In the genomic region with DNA sequence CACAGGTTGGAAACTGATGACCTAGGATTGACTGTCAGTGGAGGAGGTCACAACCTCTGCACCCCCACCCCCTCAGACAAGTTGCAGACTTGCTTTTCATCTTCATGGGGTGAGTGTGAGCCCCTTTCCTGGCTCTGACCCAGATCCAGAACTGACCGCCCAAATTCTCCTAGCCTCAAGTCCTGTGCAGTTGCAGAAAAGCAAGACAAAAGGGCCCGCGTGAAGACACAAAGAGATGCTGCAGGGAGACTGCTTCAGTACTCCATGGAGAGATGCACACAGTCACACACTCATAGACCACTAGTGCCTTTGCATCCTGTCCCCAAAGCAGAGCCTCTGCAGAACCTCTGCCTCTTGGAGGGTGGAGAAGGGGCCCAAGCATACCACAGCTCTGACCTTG, we compare ENCODE assay signal across 11 mouse cellular contexts. TPM values are rescaled to one million over a fixed set of nuclear protein-coding genes. Genes with fewer than 3 reads are reported as not detected.
DNase-seq lines count a peak whose midpoint lies in the region; ATAC-seq lines count a peak whose summit lies in the region.
"Had no signal": no experiment of that assay in that cellular context is flagged by ENCODE, and none has a peak within 500 bp of the region (broad histone marks: within the 10 kb centered on the region; RNA-seq: fewer than 3 reads in every experiment).

No protein-coding gene starts in this region.

- no peak for ATAC-seq in hindbrain, embryonic 15.5 days (ENCODE audit: low FRiP score, low read depth)
- no peak for ATAC-seq in neural tube, embryonic 12.5 days (ENCODE audit: low FRiP score, low read depth)
- ATAC-seq in liver, embryonic 12.5 days = no peak
- ATAC-seq in activated CD4-positive, CD25-positive, alpha-beta regulatory T cell, adult 4 months = no peak

- peaks cover 45% of the 10 kb centered on the region for H3K4me1 ChIP-seq in embryonic facial prominence, embryonic 10.5 days
- H3K4me1 ChIP-seq in hindbrain, embryonic 15.5 days (replicated peaks) = peaks cover 56% of the 10 kb centered on the region
- H3K4me1 ChIP-seq in neural tube, embryonic 12.5 days = peaks cover 53% of the 10 kb centered on the region
- peaks cover 19% of the 10 kb centered on the region for H3K4me1 ChIP-seq in liver, embryonic 12.5 days

- no peaks in the 10 kb centered on the region for H3K9me3 ChIP-seq in embryonic facial prominence, embryonic 10.5 days
- no peaks in the 10 kb centered on the region for H3K9me3 ChIP-seq in hindbrain, embryonic 15.5 days
- no peaks in the 10 kb centered on the region for H3K9me3 ChIP-seq in neural tube, embryonic 12.5 days
- H3K9me3 ChIP-seq in liver, embryonic 12.5 days (replicated peaks) = no peaks in the 10 kb centered on the region
- H3K9me3 ChIP-seq: limb, embryonic 13.5 days had no signal

- H3K9ac ChIP-seq in hindbrain, embryonic 15.5 days = peak overlapping the region; percentile 99
- H3K9ac ChIP-seq in neural tube, embryonic 12.5 days = peak overlapping the region; percentile 99
- H3K9ac ChIP-seq in liver, embryonic 12.5 days = no peak overlapping the region
- H3K9ac ChIP-seq: limb, embryonic 13.5 days had no signal

- peak; percentile 45 to 62 for DNase-seq in cerebellum, adult 18-20 months
- no peak for DNase-seq in cerebellum, adult 9-10 months
- DNase-seq in embryonic facial prominence, embryonic 10.5 days (ENCODE audit: low spot score) = no peak
- no peak for DNase-seq in kidney, adult 11 months

- peak overlapping the region; percentile 69; the same call in 1 of the 2 replicates for H3K4me3 ChIP-seq in embryonic facial prominence, embryonic 10.5 days
- H3K4me3 ChIP-seq in hindbrain, embryonic 15.5 days = peak overlapping the region; percentile 80
- peak overlapping the region; percentile 84 for H3K4me3 ChIP-seq in neural tube, embryonic 12.5 days
- no peak overlapping the region for H3K4me3 ChIP-seq in liver, embryonic 12.5 days
- H3K4me3 ChIP-seq: limb, embryonic 13.5 days had no signal

- peak overlapping the region; percentile 63 for H3K4me2 ChIP-seq in hindbrain, embryonic 15.5 days
- H3K4me2 ChIP-seq in neural tube, embryonic 12.5 days (replicated peaks) = peak overlapping the region; percentile 67
- no peak overlapping the region for H3K4me2 ChIP-seq in liver, embryonic 12.5 days

- H3K36me3 ChIP-seq in embryonic facial prominence, embryonic 10.5 days (replicated peaks) = 0 out of 2 replicates have a peak, but pooled peaks cover 6% of the 10 kb centered on the region
- H3K36me3 ChIP-seq in hindbrain, embryonic 15.5 days = no peaks in the 10 kb centered on the region
- H3K36me3 ChIP-seq in neural tube, embryonic 12.5 days = peaks cover 8% of the 10 kb centered on the region; the same call in 1 of the 2 replicates
- no peaks in the 10 kb centered on the region for H3K36me3 ChIP-seq in liver, embryonic 12.5 days
- H3K36me3 ChIP-seq: limb, embryonic 13.5 days had no signal

- no peak overlapping the region for H3K27ac ChIP-seq in embryonic facial prominence, embryonic 10.5 days (replicated peaks)
- H3K27ac ChIP-seq in hindbrain, embryonic 15.5 days (replicated peaks) = peak overlapping the region; percentile 98
- peak overlapping the region; percentile 50; the same call in 1 of the 2 replicates for H3K27ac ChIP-seq in neural tube, embryonic 12.5 days
- H3K27ac ChIP-seq in liver, embryonic 12.5 days = no peak overlapping the region
- H3K27ac ChIP-seq: limb, embryonic 13.5 days had no signal

- 68% methylated on average over 3 of the region's 3 CpGs for WGBS in embryonic facial prominence, embryonic 10.5 days
- 38% methylated on average over 3 of the region's 3 CpGs for WGBS in hindbrain, embryonic 15.5 days
- 71% methylated on average over 3 of the region's 3 CpGs for WGBS in neural tube, embryonic 12.5 days
- 61% methylated on average over 3 of the region's 3 CpGs for WGBS in liver, embryonic 12.5 days (ENCODE audit: insufficient replicate concordance)

- peaks cover 72% of the 10 kb centered on the region for H3K27me3 ChIP-seq in embryonic facial prominence, embryonic 10.5 days (replicated peaks; ENCODE audit: low read depth, poor library complexity, severe bottlenecking)
- H3K27me3 ChIP-seq in hindbrain, embryonic 15.5 days = no peaks in the 10 kb centered on the region
- peaks cover 26% of the 10 kb centered on the region for H3K27me3 ChIP-seq in neural tube, embryonic 12.5 days (replicated peaks)
- H3K27me3 ChIP-seq in liver, embryonic 12.5 days (replicated peaks) = peaks cover 87% of the 10 kb centered on the region

RNA-seq across cellular contexts. Expression of a gene that starts 25.4 kb away (rescaled TPM):
- polyA plus RNA-seq in embryonic facial prominence, embryonic 10.5 days (2016; fragmentation: Nextera tagmentation; extraction: Ambion mirVana) = 72.3 and 73.3 TPM in 2 replicates
- polyA plus RNA-seq in hindbrain, embryonic 15.5 days (2015; fragmentation: Nextera tagmentation; extraction: Ambion mirVana) = 50.1 and 54.9 TPM in 2 replicates
- polyA plus RNA-seq in neural tube, embryonic 12.5 days (2016; fragmentation: Nextera tagmentation; extraction: Ambion mirVana) = 62.4 and 64.7 TPM in 2 replicates
- 42.3 and 42.6 TPM in 2 replicates for polyA plus RNA-seq in liver, embryonic 12.5 days (2016; fragmentation: Nextera tagmentation; extraction: Ambion mirVana)
- polyA plus RNA-seq in activated CD4-positive, CD25-positive, alpha-beta regulatory T cell, adult 4 months (2017; shearing (Covaris generic)) = 10 to 100 TPM in 1 of 2 experiments, 1 to 10 TPM in 1; 9.5 to 12.2 TPM

RNA-seq across cellular contexts. Expression of a gene that starts 33.5 kb away (rescaled TPM):
- 0.31 and 0.34 TPM in 2 replicates for polyA plus RNA-seq in embryonic facial prominence, embryonic 10.5 days (2016; fragmentation: Nextera tagmentation; extraction: Ambion mirVana)
- polyA plus RNA-seq in hindbrain, embryonic 15.5 days (2015; fragmentation: Nextera tagmentation; extraction: Ambion mirVana) = 0.18 and 0.31 TPM in 2 replicates
- 0.27 and 0.34 TPM in 2 replicates for polyA plus RNA-seq in neural tube, embryonic 12.5 days (2016; fragmentation: Nextera tagmentation; extraction: Ambion mirVana)
- polyA plus RNA-seq in liver, embryonic 12.5 days (2016; fragmentation: Nextera tagmentation; extraction: Ambion mirVana) = not detected in 2 replicates
- polyA plus RNA-seq in activated CD4-positive, CD25-positive, alpha-beta regulatory T cell, adult 4 months (2017; shearing (Covaris generic)) = not detected
- polyA plus RNA-seq: adrenal gland, adult 2 months; large intestine, adult 2 months; limb, embryonic 13.5 days had no signal

RNA-seq across cellular contexts. Expression of a gene that starts 59.2 kb away (rescaled TPM):
- 22.2 and 26.6 TPM in 2 replicates for polyA plus RNA-seq in embryonic facial prominence, embryonic 10.5 days (2016; fragmentation: Nextera tagmentation; extraction: Ambion mirVana)
- 95.5 and 106 TPM in 2 replicates for polyA plus RNA-seq in hindbrain, embryonic 15.5 days (2015; fragmentation: Nextera tagmentation; extraction: Ambion mirVana)
- 90.6 and 92.9 TPM in 2 replicates for polyA plus RNA-seq in neural tube, embryonic 12.5 days (2016; fragmentation: Nextera tagmentation; extraction: Ambion mirVana)
- 2.4 and 3.4 TPM in 2 replicates for polyA plus RNA-seq in liver, embryonic 12.5 days (2016; fragmentation: Nextera tagmentation; extraction: Ambion mirVana)
- polyA plus RNA-seq in activated CD4-positive, CD25-positive, alpha-beta regulatory T cell, adult 4 months (2017; shearing (Covaris generic)) = not detected

Comparison
In these comparisons a context has a peak if more than half of its experiments do, and no peak if none do; other contexts are left out.
1. DNase-seq: peak in cerebellum, adult 18-20 months (2 of 2); none in cerebellum, adult 9-10 months (single experiment), embryonic facial prominence, embryonic 10.5 days (single experiment) and kidney, adult 11 months (single experiment).
2. H3K27ac ChIP-seq: peak in hindbrain, embryonic 15.5 days (single experiment) and neural tube, embryonic 12.5 days (single experiment); none in embryonic facial prominence, embryonic 10.5 days (single experiment) and liver, embryonic 12.5 days (single experiment).